Mouse (Mus musculus) midbrain, embryonic 15.5 days (tissue): Measurements from ENCODE around the gene Tada2a. TPM values are rescaled to one million over a fixed set of nuclear protein-coding genes. Genes with fewer than 3 reads are reported as not detected.

Experiments used
- ATAC-seq: fragments of 200-750 bp; cut with Nextera tagmentation; replicated peaks from 2 replicates; pipeline ENCODE4 v1.8.0; 2017; ENCODE audit warnings: moderate TSS enrichment
- H3K27ac ChIP-seq: fragments of 300-500 bp; sonication (generic); 2 replicates; pipeline ENCODE4 v1.5.1; 2015; ENCODE audit warnings: mild to moderate bottlenecking, inconsistent platforms
- H3K27me3 ChIP-seq: fragments of 300-500 bp; sonication (generic); replicated peaks from 2 replicates; pipeline ENCODE4 v1.6.1; 2015; ENCODE audit warnings: inconsistent platforms
- H3K36me3 ChIP-seq: fragments of 300-500 bp; sonication (generic); replicated peaks from 2 replicates; pipeline ENCODE4 v1.6.1; 2015; ENCODE audit warnings: inconsistent platforms
- H3K4me1 ChIP-seq: fragments of 300-500 bp; sonication (generic); 2 replicates; pipeline ENCODE4 v1.6.1; 2015; ENCODE audit warnings: inconsistent platforms
- H3K4me2 ChIP-seq: fragments of 300-500 bp; sonication (generic); 2 replicates; pipeline ENCODE4 v1.6.1; 2015; ENCODE audit warnings: inconsistent platforms, mild to moderate bottlenecking, moderate library complexity
- H3K4me3 ChIP-seq: fragments of 300-500 bp; sonication (generic); 2 replicates; pipeline ENCODE4 v1.5.1; 2015; ENCODE audit warnings: mild to moderate bottlenecking, inconsistent platforms
- H3K9ac ChIP-seq: fragments of 300-500 bp; sonication (generic); 2 replicates; pipeline ENCODE4 v1.6.1; 2015; ENCODE audit warnings: mild to moderate bottlenecking, inconsistent platforms
- H3K9me3 ChIP-seq: fragments of 300-500 bp; sonication (generic); 2 replicates; pipeline ENCODE4 v1.6.1; 2016; ENCODE audit warnings: inconsistent platforms
- WGBS: fragments of 180-500 bp; shearing (Covaris S2); methylation state at CpG from one replicate; pipeline ENCODE4 v1.1.7; 2015; ENCODE audit warnings: mixed read lengths; 5-methylcytosine and 5-hydroxymethylcytosine counted together
- polyA plus RNA-seq: library from polyadenylated mRNA; unstranded; fragments of >200 nt; fragmentation: Nextera tagmentation; extraction: Ambion mirVana; gene quantifications from 2 replicates; pipeline ENCODE4 v1.2.1, GENCODE M21; 2015

Tada2a gene
- polyA plus RNA-seq, 1 experiment from 2014 or later, result 33.5 TPM

DNA sequence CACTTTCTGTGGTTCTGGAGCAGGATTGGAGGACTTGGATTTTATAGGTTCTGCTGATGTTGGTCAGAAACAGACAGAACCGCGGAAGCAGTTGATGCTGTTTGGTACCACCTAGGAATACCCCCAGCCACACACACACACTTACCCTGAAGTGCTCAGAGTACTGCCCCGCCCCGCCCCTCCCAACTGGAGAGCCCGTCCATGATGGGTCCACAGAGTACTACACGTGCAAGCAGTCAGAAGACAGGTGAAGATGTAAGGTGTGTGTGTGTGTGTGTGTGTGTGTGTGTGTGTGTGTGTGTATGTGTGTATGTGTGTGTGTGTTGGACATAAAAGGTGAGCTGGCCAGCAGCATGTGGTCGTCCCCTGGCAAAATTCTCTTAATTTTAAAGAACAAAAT lies 76.3 kb downstream of the Tada2a start:
- H3K4me2 ChIP-seq, result no peak overlapping the region
- no peak for ATAC-seq
- no peaks in the 10 kb centered on the region for H3K9me3 ChIP-seq
- no peak overlapping the region for H3K9ac ChIP-seq
- H3K27ac ChIP-seq, result no peak overlapping the region
- H3K36me3 ChIP-seq, result no peaks in the 10 kb centered on the region
- WGBS, result 91% methylated on average over 7 of the region's 7 CpGs
- peaks cover 8% of the 10 kb centered on the region for H3K4me1 ChIP-seq
- H3K4me3 ChIP-seq, result no peak overlapping the region
- H3K27me3 ChIP-seq, result no peaks in the 10 kb centered on the region

DNA sequence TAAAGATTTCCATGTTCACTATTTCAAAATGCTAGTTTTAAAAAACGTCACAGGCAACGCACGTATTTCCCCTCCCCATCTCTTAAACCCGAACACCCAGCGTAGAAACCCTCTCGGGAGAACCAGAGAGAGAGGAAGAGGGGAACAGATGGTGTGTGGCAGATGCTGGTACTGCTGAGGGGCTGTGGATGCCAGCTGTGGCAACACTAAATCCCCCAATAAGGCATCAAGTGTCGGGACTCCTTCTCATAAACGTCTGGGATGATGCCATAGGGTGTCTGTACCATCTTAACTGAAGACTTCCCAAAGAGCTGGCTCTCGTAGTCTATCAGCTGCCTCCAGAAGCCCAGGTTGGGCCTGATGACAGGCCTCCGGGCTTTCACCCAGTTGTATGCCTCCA lies 81.0 kb downstream of the Tada2a start:
- H3K4me1 ChIP-seq, result peaks cover 18% of the 10 kb centered on the region
- no peak overlapping the region for H3K9ac ChIP-seq
- H3K4me3 ChIP-seq, result no peak overlapping the region
- no peaks in the 10 kb centered on the region for H3K36me3 ChIP-seq
- ATAC-seq, result no peak
- no peaks in the 10 kb centered on the region for H3K9me3 ChIP-seq
- H3K4me2 ChIP-seq, result no peak overlapping the region
- 45% methylated on average over 10 of the region's 10 CpGs for WGBS
- peak overlapping the region; percentile 48; the same call in 1 of the 2 replicates for H3K27ac ChIP-seq
- H3K27me3 ChIP-seq, result no peaks in the 10 kb centered on the region

DNA sequence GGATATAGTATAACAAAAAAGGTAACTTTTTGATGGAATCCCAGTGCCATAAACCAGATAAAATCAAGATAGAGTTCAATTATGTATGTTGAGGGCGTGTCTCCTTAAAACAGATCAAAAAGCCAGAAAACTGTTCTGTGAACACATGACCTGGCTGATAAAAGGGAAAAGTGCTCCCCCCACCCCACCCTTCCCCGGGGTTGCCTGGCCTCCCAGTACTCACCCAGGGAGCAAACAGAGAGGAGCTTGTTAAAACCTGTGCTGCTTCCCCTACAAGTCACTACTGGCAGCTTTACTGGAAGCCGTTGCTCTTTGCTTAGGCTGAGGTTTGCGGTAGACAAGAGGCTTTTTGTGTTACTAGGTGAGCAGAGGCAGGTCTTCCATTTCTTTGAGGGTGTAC lies 82.1 kb downstream of the Tada2a start:
- WGBS, result 61% methylated on average over 4 of the region's 4 CpGs
- no peaks in the 10 kb centered on the region for H3K27me3 ChIP-seq
- ATAC-seq, result no peak

DNA sequence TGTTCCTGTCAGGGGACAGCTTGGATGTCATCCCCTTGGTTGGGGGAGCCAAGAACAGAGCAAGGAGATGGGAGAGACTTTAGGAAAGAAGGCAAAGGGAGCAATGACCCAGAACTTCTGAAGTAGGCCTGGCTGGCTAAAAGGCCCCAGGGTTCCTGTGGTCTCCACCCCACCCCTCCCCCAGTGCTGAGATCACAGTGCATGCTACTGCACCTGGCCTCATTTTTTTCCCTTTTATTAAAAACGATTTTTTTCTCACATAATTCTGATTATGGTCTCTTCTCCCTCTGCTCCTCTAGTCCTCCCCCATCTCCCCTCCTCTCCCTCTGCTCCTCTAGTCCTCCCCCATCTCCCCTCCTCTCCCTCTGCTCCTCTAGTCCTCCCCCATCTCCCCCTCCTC lies 84.4 kb downstream of the Tada2a start:
- ATAC-seq, result no peak
- 60% methylated on average over 1 of the region's 1 CpGs for WGBS
- H3K9me3 ChIP-seq, result no peaks in the 10 kb centered on the region

More for the DNA sequence above, 82.1 kb downstream of the Tada2a start:
- H3K4me1 ChIP-seq, result peaks cover 29% of the 10 kb centered on the region
- H3K4me2 ChIP-seq, result no peak overlapping the region
- no peaks in the 10 kb centered on the region for H3K9me3 ChIP-seq
- H3K4me3 ChIP-seq, result no peak overlapping the region
- H3K27ac ChIP-seq, result no peak overlapping the region
- no peaks in the 10 kb centered on the region for H3K36me3 ChIP-seq
- H3K9ac ChIP-seq, result no peak overlapping the region

DNA sequence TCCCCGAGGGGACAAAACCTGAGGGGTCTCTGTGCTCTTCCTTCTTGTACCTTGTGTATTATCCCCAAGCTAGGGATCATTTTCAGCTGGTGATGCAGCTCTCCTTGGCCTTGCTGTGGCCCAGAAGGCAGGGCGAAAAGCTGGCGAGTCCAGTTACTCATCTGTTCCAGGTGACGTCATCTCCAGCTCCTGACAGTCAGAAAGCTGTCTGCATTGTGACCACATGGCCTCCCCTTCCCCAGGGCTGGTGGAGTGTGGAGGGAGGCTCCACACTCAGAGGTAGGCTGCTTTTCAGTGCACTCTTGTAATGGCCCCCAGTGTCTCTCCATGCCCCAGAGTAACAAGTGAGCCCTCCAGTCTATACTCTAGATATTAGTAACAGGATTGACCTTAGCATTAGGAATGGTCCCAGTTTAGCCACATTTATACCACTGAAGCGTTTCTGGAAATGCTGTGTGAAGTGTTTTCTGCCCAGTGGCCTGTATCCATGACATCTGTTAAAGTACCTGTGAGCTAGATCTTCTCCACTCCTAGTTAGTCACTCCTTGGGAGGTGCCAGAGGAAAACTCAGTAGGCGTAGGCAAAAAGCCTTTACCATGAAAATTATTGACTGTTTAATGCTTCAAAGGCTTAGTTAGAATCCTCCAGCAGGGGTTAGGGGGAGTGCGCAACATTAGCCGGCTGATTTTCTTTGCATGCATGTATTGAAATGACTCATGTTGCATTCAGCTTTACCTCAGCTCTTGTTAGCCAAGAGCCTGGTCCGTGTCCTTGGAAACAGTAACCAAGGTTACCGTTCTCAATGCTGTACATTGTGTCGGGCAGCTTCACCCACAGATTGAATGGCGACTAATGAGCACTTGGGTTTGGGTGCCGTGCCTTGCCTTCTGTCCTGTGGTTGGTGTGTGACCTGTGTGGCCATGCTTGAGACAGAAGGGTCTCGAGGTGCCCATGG lies 86.3 kb downstream of the Tada2a start:
- no peaks in the 10 kb centered on the region for H3K27me3 ChIP-seq
- peaks cover 25% of the 10 kb centered on the region for H3K4me1 ChIP-seq
- no peak overlapping the region for H3K9ac ChIP-seq
- peak overlapping the region; percentile 76 for H3K27ac ChIP-seq
- peak; percentile 89 for ATAC-seq
- 15% methylated on average over 14 of the region's 14 CpGs for WGBS
- H3K4me3 ChIP-seq, result no peak overlapping the region
- peaks cover 21% of the 10 kb centered on the region; the same call in 1 of the 2 replicates for H3K36me3 ChIP-seq
- no peaks in the 10 kb centered on the region for H3K9me3 ChIP-seq
- peak overlapping the region; percentile 28; the same call in 1 of the 2 replicates for H3K4me2 ChIP-seq

More for the DNA sequence above, 84.4 kb downstream of the Tada2a start:
- Histone ChIP-seq H3K4me3 (no peak overlapping the region), H3K27ac (no peak overlapping the region), H3K9ac (no peak overlapping the region), H3K4me1 (peaks cover 29% of the 10 kb centered on the region), H3K27me3 (no peaks in the 10 kb centered on the region), H3K4me2 (no peak overlapping the region), H3K36me3 (peaks cover 12% of the 10 kb centered on the region; the same call in 1 of the 2 replicates)

DNA sequence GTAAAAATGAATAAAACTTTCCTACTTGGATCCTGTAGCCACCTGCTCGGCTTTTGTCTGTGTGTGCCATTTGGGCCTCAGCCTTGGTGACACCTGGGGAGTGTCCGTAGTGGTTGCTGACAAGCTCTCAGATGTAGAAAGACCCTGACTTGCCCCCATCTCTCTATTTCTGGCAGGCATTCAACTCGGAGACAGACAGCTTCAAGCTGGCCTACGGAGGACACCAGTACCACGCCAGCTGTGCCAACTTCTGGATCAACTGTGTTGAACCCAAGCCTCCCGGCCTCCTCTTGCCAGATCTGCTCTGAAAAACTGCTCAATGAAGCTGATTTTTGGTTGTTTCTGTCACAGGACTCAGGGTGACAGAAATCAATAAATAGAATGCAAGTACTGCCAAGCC lies 88.8 kb downstream of the Tada2a start:
- Histone ChIP-seq H3K9ac (no peak overlapping the region), H3K4me3 (no peak overlapping the region), H3K36me3 (peaks cover 30% of the 10 kb centered on the region; the same call in 1 of the 2 replicates), H3K27me3 (no peaks in the 10 kb centered on the region), H3K4me2 (no peak overlapping the region), H3K9me3 (no peaks in the 10 kb centered on the region), H3K4me1 (peaks cover 20% of the 10 kb centered on the region), H3K27ac (no peak overlapping the region)
- no peak for ATAC-seq
- 81% methylated on average over 6 of the region's 6 CpGs for WGBS

DNA sequence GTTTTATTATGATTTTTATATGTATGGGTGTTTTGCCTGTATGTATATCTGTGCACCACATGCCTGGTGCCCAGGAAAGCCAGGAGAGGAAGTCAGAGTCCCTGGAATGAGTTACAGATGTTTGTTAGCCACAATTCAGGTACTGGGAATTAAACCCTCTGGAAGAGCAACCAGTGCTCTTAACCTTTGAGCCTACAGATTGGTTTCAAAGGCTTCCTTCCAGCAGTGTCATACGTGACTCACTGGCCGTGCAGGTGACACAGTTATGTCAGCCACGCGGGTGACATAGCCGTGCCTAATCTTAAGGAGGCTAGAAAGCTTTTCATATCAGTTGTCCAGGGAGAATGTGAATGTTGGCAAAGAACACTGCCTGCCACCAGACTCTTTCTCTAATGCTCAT lies 95.7 kb downstream of the Tada2a start:
- Histone ChIP-seq H3K4me2 (no peak overlapping the region), H3K4me3 (no peak overlapping the region), H3K9me3 (no peaks in the 10 kb centered on the region), H3K4me1 (no peaks in the 10 kb centered on the region), H3K27me3 (no peaks in the 10 kb centered on the region), H3K9ac (no peak overlapping the region; the same call in 1 of the 2 replicates), H3K36me3 (peaks cover 27% of the 10 kb centered on the region), H3K27ac (no peak overlapping the region)
- 88% methylated on average over 5 of the region's 5 CpGs for WGBS
- no peak for ATAC-seq

DNA sequence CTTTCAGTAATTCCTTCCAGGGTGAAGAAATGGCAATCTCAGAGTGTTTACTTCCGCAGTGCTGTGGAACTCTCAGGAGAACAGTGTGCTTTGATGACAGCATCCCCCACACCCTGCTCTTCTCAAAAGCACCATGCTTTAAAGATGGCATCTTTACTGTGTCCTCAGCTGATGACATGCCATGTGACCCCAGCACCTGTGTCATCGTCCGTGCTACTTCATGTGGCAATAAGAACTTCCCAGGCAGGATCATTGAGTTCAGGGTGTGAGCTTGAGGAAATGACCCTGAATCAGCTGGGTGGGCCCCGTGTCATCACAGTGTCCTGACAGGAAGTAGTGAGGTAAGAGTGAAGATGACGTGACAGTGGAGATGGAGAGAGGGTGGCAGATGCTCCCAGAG lies 96.8 kb downstream of the Tada2a start:
- H3K4me2 ChIP-seq, result no peak overlapping the region
- H3K4me1 ChIP-seq, result no peaks in the 10 kb centered on the region
- H3K9me3 ChIP-seq, result no peaks in the 10 kb centered on the region
- H3K9ac ChIP-seq, result no peak overlapping the region
- no peak overlapping the region for H3K27ac ChIP-seq
- H3K36me3 ChIP-seq, result peaks cover 36% of the 10 kb centered on the region
- 91% methylated on average over 5 of the region's 5 CpGs for WGBS
- H3K27me3 ChIP-seq, result no peaks in the 10 kb centered on the region
- ATAC-seq, result no peak
- no peak overlapping the region for H3K4me3 ChIP-seq

DNA sequence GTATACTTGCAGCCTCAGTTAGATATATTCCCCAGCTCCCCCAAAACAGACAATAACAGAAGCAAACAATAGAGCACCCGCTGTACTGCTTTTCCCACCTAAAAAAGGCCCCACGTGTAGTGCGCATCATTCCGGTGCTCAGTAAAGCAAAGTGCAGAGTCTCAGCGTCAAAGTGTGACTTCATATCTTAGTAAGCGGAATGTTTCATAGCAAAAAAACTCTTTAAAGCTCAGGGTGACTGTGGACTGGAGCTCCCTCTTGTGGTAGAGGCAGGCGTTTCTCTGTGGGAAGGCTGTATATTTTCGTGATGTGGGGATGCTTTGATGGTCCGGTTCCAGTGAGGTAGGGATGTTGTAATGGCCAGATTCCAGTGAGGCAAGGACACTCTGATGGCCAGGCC lies 97.4 kb downstream of the Tada2a start:
- Histone ChIP-seq H3K36me3 (peaks cover 41% of the 10 kb centered on the region), H3K9ac (no peak overlapping the region), H3K27ac (no peak overlapping the region), H3K9me3 (no peaks in the 10 kb centered on the region), H3K4me1 (no peaks in the 10 kb centered on the region), H3K4me2 (no peak overlapping the region), H3K27me3 (no peaks in the 10 kb centered on the region), H3K4me3 (no peak overlapping the region)
- ATAC-seq, result no peak
- WGBS, result 55% methylated on average over 9 of the region's 9 CpGs

Other genes starting within 250 kb of the Tada2a start
- gene Ddx52, start 187.5 kb downstream of the Tada2a start, polyA plus RNA-seq, result 21.5 and 22.7 TPM in 2 replicates
- 29.9 and 33.1 TPM in 2 replicates for gene Synrg, start 165.2 kb downstream of the Tada2a start, polyA plus RNA-seq
- gene Dusp14, start 60.3 kb downstream of the Tada2a start, polyA plus RNA-seq, result 11.0 TPM in 2 replicates
- 28.8 and 32.6 TPM in 2 replicates for gene Acaca, start 72 bp upstream of the Tada2a start, polyA plus RNA-seq
- 0.14 and 0.31 TPM in 2 replicates for gene Gm11437, start 37.9 kb upstream of the Tada2a start, polyA plus RNA-seq